Mouse (Mus musculus) retina, adult 2 months (tissue): ENCODE data around the gene Clpx.

Experiments
- DNase-seq: peaks from one replicate; pipeline ENCODE4 v3.0.0-alpha.2; 2012; ENCODE audit warnings: low read depth, low spot score

The Clpx gene

DNA sequence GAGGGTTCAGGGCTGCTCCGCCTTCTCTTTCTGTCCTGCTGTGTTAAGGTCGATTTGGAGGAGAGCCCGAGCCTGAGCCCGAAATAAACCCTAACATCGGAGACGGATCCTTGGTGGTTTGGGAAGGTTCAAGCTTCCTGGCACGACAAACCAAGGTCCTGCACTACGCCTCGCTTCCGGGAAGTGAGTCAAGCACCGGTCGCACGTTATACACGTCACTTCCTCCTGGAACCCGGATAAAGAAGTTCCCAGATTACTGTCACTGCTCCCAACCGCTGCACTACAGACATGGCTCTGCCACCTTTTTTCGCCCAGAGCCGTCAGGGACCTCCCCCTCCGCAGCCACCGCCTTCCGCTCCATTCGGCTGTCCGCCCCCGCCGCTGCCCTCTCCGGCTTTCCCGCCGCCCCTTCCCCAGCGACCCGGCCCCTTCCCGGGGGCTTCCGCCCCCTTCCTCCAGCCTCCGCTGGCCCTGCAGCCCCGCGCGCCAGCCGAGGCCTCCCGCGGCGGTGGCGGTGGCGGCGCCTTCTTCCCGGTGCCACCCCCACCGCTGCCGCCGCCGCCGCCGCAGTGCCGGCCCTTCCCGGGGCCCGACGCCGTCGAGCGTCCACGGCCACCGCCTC is 51.9 kb downstream of the Clpx start, which contains the start of gene Pdcd7:
TSS of gene Pdcd7 (plus strand) at position 251 of the 622 bp plus-strand sequence.
- DNase-seq: peak; percentile 97

DNA sequence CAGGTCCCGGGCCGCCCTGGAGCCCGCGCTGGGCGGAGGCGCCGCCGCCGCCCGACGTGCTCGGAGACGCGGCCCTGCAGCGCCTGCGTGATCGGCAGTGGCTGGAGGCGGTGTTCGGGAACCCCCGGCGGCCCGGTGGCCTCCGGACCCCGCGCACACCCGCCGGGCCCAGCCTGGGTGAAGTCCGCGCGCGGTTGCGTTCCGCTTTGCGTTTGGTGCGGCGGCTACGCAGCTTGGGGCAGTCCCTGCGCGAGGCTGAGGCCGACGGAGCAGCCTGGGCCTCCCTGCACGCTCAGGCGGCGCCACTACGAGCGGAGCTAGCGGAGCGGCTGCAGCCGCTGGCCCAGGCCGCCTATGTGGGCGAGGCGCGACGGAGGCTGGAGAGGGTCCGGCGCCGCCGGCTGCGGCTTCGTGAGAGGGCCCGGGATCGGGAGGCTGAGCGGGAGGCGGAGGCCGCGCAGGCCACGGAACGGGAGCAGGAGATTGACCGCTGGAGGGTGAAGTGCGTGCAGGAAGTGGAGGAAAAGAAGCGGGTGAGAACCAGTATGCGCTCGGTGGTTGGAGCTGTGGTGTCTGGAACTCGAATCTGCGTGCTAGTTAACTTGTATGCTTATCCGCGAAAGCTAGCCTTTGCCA is 52.5 kb downstream of the Clpx start:
- DNase-seq: no peak

DNA sequence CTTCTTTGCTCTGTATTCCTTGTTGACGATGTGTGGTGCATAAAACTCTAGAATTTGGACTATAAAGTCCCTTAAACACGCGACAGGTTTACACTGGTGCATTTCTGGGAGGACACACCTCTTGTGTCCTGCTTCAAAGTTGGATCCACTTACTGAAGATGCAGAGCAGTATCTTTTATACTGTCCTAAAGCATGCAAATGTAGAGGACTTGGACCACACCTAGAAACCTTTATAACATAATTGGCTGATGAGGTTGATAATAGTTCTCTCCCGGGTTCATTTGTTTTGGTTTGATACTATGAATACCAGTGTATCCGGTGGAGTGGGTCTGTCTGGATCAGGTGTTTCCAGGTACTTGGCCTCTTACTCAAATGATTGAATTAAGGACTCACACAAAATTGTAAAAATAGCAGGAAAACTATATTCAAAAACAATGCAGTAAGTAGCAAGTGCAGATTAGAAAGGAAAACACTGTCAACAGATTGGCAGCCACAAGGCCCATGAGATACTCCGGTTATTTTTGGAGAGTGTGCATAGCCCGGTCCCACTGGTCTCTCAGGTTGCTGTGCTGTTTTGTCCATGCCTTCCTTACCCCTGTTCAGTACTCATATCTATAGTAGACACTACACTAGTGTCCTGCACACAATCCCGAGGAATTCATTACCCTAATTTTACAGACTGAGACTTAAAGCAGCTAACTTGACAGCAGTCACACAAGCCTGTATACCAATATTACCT is 53.2 kb downstream of the Clpx start:
- DNase-seq: no peak

DNA sequence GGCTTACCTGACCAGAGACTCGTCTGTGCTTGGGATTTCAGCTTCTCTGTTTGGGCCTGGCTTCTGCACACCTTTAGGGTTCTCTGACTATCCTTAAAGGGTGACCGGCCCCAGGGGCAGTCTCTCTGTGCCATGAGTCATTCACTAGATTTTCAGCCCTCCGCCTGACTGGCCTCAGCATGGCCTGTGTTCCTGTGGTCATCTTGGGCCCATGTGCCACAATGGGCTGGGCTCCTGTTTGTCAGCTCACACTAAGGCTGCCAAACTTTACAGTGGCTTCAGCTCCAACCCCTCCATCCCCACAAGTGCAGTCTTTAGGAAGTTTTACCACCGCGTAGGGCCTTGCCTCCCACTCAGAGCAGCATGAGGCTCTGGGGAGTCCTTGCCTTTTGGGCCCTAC is 59.2 kb downstream of the Clpx start:
- DNase-seq: no peak

DNA sequence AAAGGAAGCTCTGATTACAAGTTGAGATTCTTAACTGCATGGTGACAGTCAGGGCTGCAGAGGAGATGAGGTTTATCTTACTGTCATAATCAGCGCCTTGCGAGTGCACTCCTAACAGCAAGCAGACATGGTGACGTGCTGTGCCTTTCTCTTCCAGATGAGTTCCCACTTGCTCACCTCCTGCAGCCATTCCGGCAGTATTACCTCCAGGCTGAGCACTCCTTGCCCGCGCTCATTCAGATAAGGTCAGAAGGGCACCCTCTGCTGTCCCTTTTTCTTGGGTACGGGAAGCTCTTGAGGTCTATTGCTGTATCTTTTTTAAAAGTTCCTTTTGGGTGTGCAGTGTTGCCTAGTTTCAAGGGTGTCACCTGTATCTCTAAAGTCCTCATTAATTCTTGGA is 62.5 kb downstream of the Clpx start:
- DNase-seq: no peak

DNA sequence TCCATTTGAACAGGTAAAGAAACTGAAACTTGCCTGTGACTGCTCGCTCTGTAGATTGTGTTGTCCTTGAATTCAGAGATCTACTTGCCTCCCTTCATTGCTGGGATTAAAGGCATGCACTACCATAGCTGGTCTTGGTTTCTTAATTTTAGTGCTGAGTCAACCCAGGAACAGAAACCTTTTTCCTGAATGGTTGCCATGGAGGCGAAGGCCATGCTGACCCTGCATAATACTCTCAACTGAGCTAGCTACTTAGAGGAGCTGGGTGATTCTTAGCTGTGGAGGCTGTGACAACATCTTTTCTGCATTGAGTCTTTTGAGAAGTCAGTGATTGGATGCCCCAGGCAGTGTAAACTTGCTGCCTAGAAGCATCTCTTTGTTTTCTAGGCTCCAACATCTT is 62.9 kb downstream of the Clpx start:
- DNase-seq: no peak

DNA sequence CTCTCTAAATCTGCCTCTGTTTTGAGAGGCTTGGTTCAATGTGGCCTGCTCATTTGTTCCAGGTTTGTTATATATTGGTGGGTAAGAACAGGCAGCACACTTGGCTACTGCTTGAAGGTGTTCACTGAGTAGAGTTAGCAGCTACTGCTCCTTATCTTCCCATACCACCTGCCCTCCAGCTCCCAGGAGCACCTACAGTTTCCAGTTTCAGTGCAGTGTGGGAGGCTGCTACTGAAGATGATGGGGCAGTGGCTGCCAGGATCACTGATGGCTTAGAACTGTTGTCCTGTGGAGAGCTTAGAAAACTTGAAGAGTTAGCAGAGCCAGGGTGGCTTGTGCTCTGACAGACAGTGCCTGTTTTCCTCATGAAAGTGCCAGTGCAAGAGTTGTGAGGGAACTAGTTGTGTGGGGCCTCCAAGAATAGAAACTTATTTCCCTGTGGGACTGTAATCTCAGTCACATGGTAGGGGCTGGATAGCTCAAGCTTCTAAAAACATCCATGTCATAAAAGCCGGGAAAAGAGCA is 65.0 kb downstream of the Clpx start:
- DNase-seq: no peak

DNA sequence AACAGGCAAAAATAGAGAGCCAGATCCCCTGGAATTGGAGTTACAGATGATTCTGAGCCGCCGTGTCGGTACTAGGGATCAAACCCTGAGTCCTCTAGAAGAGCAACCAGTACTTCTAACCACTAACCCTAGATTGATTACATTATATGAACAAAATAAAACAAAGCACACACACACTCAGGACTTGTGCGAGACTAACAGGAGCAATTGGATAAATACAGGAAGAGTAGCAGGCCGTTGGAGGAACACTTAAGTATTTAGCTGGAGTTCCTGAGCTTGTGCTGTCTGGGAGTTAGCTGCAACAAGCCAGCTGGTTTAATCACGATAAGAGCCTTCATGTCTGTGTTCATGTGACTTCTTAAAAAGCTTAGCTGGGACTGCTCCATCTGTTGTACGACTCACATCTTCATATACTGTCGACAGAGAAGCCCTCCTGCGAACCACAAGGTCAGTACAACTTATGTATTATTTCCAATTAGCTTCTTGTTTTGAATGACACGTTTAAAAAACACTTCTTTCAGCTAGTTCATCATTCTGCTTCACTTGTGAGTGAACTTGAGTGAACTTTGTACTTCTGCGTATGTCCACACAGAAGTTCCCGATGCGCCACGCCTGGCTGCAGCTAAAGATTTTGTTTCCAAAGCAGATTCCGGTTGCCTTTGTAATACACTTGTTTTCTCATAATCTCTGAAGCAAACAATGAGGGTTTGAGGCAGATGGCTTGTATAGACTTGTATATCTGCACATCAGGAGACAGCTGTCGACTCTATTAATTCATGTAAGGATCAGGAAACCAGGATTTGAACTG is 66.8 kb downstream of the Clpx start, which contains the start of gene Ubap1l:
TSS of gene Ubap1l (plus strand) at position 401 of the 808 bp plus-strand sequence.
- peak; percentile 81 for DNase-seq

DNA sequence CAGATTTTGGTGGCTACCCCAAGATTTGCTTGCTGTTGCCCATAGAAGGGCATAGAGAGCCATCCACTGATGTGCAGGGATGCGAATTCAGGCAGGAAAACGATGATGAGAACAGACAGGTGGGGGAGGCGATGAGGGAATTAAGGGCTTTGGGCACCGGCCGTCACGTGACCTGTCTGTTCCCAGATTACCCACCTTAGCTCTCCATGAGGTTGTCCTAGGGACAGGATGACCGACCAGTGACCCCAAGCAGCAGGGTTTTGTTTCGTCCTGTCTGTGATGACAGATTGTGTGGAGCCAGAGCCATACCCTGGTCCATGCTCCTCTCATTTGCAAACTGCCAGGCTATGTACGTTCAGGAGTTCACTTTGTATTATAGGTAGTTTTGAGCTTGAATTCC is 69.6 kb downstream of the Clpx start:
- DNase-seq: peak; percentile 86

DNA sequence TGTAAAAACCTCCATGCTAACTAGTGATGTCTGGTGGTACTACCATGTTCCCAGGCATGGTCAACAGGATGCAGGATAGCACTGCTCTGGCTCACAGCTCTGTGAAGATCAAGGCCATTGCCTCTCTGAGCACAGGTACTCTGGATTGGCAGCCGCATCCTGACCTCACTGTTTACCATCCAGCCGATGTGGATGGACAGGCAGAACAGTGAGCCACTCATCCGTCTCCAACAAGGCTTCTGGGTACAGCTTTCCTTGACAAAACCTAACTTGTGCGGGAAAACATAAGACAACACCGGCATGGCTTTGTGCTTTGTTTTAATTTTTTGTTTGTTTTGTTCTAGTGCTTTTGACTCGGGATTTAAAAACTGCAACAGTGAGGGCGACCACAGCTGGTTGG is 71.7 kb downstream of the Clpx start:
- DNase-seq: no peak

DNA sequence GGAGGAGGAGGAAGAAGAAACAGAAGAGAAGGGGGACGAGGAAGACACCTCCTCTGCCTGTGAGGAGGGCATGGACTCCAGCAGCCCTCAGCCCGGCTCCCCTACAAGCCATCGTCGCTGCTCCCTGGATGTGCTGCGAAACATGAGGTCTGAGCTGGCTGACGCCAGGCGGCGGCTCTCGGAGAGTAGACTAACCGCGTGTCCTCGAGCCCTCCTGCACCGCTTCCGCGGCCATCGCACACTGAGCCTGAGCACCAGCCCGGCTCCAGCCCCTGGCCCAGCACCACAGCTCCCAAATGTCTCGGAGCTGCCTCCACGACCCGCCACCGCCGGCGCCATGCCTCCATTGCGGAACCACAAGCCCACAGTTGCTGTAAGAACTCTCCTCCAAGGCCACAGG is 77.7 kb downstream of the Clpx start:
- no peak for DNase-seq

DNA sequence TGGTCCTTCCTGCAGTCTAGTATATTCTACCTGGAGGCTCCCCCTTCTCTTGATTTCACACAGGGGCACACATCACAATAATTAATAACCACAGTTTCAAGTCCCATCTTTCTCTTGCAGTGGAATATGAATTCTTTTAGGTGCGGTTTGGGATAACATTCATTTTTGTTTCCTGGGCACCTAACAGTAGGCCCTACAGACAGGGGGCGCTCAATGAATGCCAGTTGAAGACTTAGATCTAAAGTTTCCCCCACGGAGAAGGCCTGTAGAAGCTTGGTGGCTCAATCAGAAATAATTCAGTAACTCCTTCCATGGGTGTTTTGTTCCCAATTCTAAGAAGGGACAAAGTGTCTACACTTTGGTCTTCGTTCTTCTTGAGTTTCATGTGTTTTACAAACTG is 78.4 kb downstream of the Clpx start:
- no peak for DNase-seq

DNA sequence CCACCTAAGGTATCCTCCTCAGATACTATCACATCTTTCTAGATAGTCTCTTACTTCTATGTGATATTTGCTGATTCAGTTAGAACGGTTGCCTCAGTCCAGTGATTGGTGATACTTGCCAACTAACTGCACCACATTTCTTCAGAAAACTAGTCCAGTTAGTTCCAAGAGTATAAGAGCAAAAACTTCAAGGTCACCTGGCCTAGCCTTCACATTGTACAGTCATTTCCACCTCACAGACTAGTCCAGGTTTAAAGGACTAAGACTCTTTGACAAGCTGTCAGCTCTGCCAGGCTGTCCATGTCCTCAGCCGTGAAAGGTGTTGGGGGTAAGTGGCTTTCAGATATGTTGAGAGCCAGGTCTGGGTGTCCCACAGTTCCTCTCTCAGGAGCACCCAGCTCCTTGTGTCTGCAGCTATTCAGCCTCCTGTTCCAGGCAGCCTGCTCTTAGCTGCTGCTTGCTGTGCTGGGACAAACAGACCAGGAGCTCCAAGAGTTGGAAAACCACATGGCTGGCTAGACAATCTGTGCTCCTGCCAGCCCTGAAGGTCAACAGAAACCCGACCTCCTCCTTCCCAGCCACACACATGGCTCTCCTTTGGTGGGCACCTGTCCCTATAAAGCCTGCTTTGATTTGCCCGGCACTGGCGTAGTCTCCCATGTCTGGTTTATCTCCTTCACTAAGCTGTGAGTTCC is 80.6 kb downstream of the Clpx start:
- DNase-seq: no peak

DNA sequence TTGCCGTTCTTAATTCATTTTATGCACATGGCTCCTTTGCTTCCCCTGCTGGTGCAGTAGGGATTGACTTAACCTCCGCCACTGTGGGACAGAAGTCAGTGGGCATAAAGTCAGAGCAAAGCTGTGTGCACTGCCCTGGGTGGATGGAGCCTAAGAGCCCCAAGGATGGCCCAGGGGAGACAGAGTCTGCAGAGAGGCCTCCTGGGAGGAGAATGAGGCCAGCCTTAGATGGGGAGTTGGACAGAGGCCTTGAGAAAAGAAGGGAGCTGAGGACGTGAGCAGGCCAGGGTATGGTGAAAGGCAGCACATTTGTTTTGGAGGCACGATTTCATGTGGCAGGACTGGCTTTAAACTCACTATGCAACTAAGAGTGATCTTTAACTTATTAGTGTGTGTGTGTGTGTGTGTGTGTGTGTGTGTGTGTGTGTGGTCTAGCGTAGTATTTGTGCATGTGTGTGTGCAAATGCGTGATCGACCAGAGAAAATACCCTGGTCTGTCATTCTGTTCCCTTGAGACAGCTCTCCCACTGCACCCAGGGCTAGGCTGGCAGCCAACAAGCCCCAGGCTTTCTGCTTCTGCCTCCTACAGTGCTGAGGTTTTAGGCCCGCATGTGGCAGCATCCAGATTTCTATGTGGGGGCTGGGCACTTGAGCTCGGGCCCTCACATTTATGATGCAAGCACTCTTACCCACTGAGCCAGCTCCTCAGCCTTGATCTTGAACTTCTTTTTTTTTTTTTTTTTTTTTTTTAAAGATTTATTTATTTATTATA is 81.3 kb downstream of the Clpx start:
- no peak for DNase-seq
